Mouse (Mus musculus) heart, embryonic 14.5 days (tissue): ENCODE data around the gene Nppc. TPM values are rescaled to one million over a fixed set of nuclear protein-coding genes. Genes with fewer than 3 reads are reported as not detected.

ENCODE experiments used
- ATAC-seq: fragments of 200-750 bp; cut with Nextera tagmentation; 2 replicates; pipeline ENCODE4 v1.8.0; 2017; ENCODE audit warnings: low read depth, moderate TSS enrichment; ENCODE audit not compliant: insufficient number of reproducible peaks, insufficient read depth, low FRiP score
- H3K27ac ChIP-seq, 2 experiments: fragments of 200-500 bp in 1 of 2; fragments of 300-500 bp in 1 of 2; sonication (generic) in 1 of 2; replicated peaks in 1 of 2; 2 replicates each; pipeline ENCODE4 v1.5.1; 2012 to 2014; ENCODE audit warnings: low read depth in 2 of 2, low read length in 2 of 2, control low read depth in 1 of 2, mild to moderate bottlenecking in 1 of 2, mixed read lengths in 1 of 2; ENCODE audit not compliant: control insufficient read depth in 1 of 2, insufficient read depth in 1 of 2
- H3K27me3 ChIP-seq: fragments of 300-500 bp; sonication (generic); 2 replicates; pipeline ENCODE4 v1.6.1; 2014; ENCODE audit warnings: mild to moderate bottlenecking, low read length, control low read depth; ENCODE audit not compliant: control insufficient read depth, insufficient read depth
- H3K36me3 ChIP-seq: fragments of 300-500 bp; sonication (generic); 2 replicates; pipeline ENCODE4 v1.6.1; 2014; ENCODE audit warnings: mild to moderate bottlenecking, control low read depth, low read length, mixed read lengths; ENCODE audit not compliant: control insufficient read depth, insufficient read depth
- H3K4me1 ChIP-seq, 2 experiments: fragments of 200-500 bp in 1 of 2; fragments of 300-500 bp in 1 of 2; sonication (generic) in 1 of 2; 2 replicates each; pipeline ENCODE4 v1.6.1; 2012 to 2014; ENCODE audit warnings: low read length in 2 of 2, control low read depth in 1 of 2, mixed read lengths in 1 of 2; ENCODE audit not compliant: control insufficient read depth in 2 of 2, insufficient read depth in 2 of 2
- H3K4me2 ChIP-seq: fragments of 300-500 bp; sonication (generic); 2 replicates; pipeline ENCODE4 v1.6.1; 2014; ENCODE audit warnings: mild to moderate bottlenecking, low read length
- H3K4me3 ChIP-seq, 2 experiments: fragments of 200-500 bp in 1 of 2; fragments of 300-500 bp in 1 of 2; sonication (generic) in 1 of 2; 2 replicates each; pipeline ENCODE4 v1.5.1; 2012 to 2014; ENCODE audit warnings: low read length in 2 of 2, mild to moderate bottlenecking in 2 of 2, control low read depth in 1 of 2, low read depth in 1 of 2, moderate library complexity in 1 of 2; ENCODE audit not compliant: control insufficient read depth in 1 of 2, insufficient read depth in 1 of 2
- H3K9ac ChIP-seq: fragments of 300-500 bp; sonication (generic); 2 replicates; pipeline ENCODE4 v1.6.1; 2014; ENCODE audit warnings: mild to moderate bottlenecking, low read length
- H3K9me3 ChIP-seq: fragments of 300-500 bp; sonication (generic); 2 replicates; pipeline ENCODE4 v1.6.1; 2016; ENCODE audit warnings: low read length, control low read depth; ENCODE audit not compliant: control insufficient read depth
- WGBS: fragments of 180-500 bp; shearing (Covaris S2); extraction: QIAGEN DNeasy Blood & Tissue Kit; methylation state at CpG from one replicate; pipeline ENCODE4 v1.1.7; 2014; 5-methylcytosine and 5-hydroxymethylcytosine counted together
- polyA plus RNA-seq: library from polyadenylated mRNA; unstranded; fragments of >200 nt; fragmentation: Nextera tagmentation; extraction: Ambion mirVana; gene quantifications from 2 replicates; pipeline ENCODE4 v1.2.1, GENCODE M21; 2014

Nppc gene
- polyA plus RNA-seq, 1 experiment from 2014 or later, result 0.32 TPM

DNA sequence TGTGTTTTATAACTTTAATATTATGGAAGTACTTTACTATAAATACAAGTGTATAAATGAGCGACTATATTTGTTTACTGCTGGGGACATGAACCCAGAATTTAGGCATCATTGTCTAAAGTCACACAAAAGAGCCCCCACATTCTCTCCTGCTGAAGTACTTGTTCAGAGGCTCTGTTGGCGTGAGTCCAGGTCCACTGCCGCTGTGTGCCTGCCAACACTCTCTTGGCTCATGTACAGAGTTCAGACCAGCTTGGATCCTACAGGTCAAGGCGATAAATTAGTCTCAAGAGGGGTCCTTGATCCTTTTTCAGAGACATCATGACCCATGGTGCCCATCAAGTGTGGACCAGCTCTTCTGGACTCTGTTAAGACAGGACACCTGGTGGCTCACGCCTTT lies 13.3 kb downstream of the Nppc start:
- Histone ChIP-seq H3K9ac (no peak overlapping the region), H3K4me2 (no peak overlapping the region), H3K9me3 (peaks cover 4% of the 10 kb centered on the region; the same call in 1 of the 2 replicates), H3K4me1 (no peaks in the 10 kb centered on the region), H3K36me3 (no peaks in the 10 kb centered on the region), H3K4me3 (no peak overlapping the region), H3K27me3 (peaks cover 14% of the 10 kb centered on the region; the same call in 1 of the 2 replicates), H3K27ac (no peak overlapping the region)
- no peak for ATAC-seq
- 59% methylated on average over 5 of the region's 5 CpGs for WGBS

DNA sequence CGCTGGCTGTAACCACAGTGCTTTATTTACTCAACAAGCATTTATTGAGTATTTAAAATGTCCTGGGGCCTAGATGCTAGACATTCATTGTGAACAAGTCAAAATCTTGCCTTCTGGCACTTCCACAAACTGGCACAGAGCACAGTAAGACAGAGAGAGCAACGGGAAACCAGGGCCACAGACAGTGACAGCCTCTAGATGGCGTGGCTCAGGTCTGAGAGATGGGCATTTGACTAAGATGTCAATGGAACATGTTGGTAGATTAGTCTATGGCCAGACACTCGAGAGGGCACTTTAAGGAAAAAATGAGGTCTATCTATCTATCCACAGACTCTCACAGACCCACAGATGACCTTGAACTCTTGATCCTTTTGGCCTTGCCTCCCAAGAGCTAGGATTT lies 17.7 kb downstream of the Nppc start:
- no peaks in the 10 kb centered on the region for H3K27me3 ChIP-seq
- ATAC-seq, result no peak
- no peak overlapping the region for H3K27ac ChIP-seq
- H3K4me2 ChIP-seq, result no peak overlapping the region
- peaks cover 4% of the 10 kb centered on the region; the same call in 1 of the 2 replicates for H3K9me3 ChIP-seq
- H3K36me3 ChIP-seq, result no peaks in the 10 kb centered on the region
- H3K9ac ChIP-seq, result no peak overlapping the region
- 61% methylated on average over 4 of the region's 4 CpGs for WGBS
- H3K4me1 ChIP-seq, result no peaks in the 10 kb centered on the region
- no peak overlapping the region for H3K4me3 ChIP-seq

DNA sequence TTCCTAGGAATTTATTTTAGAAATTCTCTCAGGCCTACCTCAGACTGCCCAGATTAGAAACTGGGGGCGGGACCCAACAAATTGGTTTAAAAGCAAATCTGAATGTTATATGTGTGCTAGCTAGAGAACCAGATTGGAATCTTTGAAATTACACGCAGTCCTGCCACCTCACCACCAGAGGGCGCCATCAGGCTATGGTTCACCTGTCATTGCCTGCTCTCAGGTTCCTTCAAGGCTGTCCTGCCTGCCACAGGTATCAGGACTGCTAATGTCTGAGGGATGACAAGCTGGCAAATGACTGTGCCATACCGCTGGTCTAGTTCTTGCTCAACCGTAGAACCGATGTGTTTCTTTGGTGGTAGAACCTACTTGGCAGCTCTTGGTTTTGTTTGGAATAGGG lies 20.1 kb downstream of the Nppc start:
- Histone ChIP-seq H3K4me1 (no peaks in the 10 kb centered on the region), H3K9me3 (no peaks in the 10 kb centered on the region), H3K4me3 (no peak overlapping the region), H3K27me3 (0 out of 2 replicates have a peak, but pooled peaks cover 4% of the 10 kb centered on the region), H3K36me3 (no peaks in the 10 kb centered on the region), H3K9ac (no peak overlapping the region), H3K27ac (no peak overlapping the region), H3K4me2 (no peak overlapping the region)
- no peak for ATAC-seq
- WGBS, result 22% methylated on average over 6 of the region's 6 CpGs

DNA sequence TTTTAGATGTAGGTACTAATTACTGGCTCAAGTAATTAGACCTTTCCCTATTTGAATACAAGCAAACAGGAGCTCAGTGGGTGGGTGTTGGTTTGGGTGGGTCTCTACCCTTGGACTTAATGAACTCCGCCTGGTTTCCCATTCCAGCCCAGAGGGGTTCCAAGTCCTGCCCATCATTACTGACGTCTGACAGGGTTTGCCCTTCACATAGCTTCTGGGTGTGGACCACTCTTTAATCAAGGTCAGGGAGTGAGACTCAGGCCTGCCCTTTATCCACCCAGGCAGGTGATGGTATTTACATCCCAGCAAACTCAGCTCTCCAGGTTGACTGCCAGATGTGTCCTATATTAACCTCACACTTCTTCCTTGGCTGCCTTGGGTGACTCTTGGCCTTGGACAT lies 22.9 kb downstream of the Nppc start:
- Histone ChIP-seq H3K9me3 (no peaks in the 10 kb centered on the region), H3K27ac (no peak overlapping the region), H3K4me1 (no peaks in the 10 kb centered on the region), H3K9ac (no peak overlapping the region), H3K27me3 (0 out of 2 replicates have a peak, but pooled peaks cover 4% of the 10 kb centered on the region), H3K4me2 (no peak overlapping the region), H3K4me3 (no peak overlapping the region), H3K36me3 (no peaks in the 10 kb centered on the region)
- ATAC-seq, result no peak
- 37% methylated on average over 2 of the region's 2 CpGs for WGBS

DNA sequence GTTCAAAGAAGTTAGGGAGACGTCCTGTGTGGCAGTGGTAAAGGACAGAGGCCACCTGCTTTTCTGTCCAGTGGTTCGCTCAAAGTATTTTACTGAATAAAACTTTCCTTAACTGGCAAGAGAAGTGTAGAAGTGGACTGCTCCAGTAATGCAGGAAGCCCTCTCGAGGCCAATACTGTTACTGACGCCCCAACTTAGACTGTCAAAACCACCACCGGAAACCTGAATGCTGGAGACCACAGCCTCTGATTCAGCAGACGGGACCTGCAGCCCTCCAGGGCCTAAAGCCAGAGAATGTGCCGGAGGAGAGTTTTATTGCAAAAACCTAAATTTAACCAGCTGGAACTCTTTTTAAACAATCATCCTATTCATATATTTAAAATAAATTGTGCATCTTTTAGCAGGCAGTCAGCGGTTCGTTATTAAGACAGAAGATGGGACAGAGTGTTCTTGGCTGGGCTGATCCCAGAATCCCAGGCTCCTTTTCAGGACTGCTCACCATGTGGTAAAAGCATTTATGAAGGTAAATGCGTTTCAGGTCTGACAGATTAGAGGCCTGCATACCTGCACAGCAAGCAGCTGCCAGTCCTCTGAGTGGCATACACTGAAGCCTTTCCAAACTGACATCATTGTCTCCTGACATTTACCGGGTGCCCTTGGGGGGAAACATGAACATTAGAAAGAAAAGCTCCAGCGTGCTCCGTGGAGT lies 27.1 kb downstream of the Nppc start:
- no peaks in the 10 kb centered on the region for H3K9me3 ChIP-seq
- ATAC-seq, result no peak
- H3K9ac ChIP-seq, result no peak overlapping the region
- H3K4me2 ChIP-seq, result no peak overlapping the region
- H3K4me1 ChIP-seq, result no peaks in the 10 kb centered on the region
- no peaks in the 10 kb centered on the region for H3K36me3 ChIP-seq
- 0 out of 2 replicates have a peak, but pooled peaks cover 4% of the 10 kb centered on the region for H3K27me3 ChIP-seq
- H3K4me3 ChIP-seq, result no peak overlapping the region
- 70% methylated on average over 13 of the region's 13 CpGs for WGBS
- no peak overlapping the region for H3K27ac ChIP-seq

DNA sequence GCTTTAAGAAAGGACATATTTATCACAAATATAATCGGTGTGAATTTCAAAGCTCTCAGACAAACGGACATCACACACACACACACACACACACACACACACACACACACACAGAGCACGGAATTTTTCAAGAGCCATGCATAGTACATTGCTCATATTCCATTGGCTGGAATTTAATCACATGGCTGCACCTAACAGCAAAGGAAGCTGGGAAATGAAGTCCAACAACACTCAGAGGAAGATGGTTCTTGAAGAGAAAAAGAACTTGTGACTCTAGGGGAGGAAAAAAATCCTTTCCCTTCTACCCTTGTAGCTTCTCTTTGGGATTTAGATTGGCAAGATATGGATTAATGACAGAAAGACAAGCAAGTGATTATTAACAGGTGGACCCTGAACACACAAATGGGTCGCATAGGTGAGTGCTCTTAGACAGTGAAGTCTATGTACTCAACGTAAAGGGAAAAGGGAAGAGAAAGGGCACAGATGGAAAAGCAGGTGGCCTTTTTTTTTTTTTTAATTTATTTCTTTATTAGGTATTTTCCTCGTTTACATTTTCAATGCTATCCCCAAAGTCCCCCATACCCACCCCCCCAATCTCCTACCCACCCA lies 35.5 kb downstream of the Nppc start:
- Histone ChIP-seq H3K9ac (no peak overlapping the region), H3K27ac (no peak overlapping the region)
- no peak for ATAC-seq

DNA sequence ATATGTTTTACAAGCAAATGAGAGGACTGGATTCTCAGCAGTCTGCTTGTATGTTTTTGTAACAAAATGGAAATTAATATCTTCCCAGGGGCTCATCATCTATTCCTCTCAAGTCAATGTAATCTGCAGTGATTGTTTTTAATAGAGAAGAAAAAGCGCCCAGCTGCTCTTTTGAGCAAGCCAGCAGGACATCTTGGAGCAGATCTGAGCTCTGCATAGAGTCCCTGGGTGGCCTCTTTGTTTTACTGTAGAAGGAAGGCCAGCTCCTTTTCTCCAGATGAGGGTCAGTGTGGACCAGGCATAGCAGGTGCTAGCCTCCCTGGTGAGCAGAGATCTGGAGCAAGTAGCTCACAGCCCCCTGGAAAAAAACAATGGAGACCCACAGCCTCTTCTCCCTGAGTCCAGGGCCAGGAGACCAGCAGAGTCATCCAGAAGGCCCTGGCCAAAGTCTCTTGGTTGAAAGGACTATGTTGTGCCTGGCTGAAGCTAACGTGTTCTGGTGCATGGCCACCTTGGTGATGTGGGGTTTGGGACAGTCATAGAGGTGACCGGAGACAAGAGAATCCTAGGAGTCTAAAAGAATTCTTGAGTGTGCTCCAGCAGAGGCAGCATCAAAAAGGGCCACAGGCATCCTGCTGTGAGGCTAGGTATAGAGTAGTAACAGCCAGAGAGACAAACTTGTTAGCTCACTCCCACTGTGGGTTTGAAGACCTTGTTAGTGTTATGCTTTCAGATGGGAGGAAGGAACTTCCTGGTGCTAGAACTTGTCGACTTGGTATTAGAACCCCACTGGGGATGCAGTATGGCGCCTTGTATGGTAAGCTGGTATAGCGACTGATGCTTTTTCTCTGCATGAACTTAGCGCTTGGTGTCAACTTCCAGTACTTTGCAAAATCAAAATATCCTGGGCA lies 36.3 kb downstream of the Nppc start:
- WGBS, result 60% methylated on average over 7 of the region's 7 CpGs
- no peak overlapping the region for H3K4me3 ChIP-seq

More for the DNA sequence above, 35.5 kb downstream of the Nppc start:
- Histone ChIP-seq H3K4me3 (no peak overlapping the region), H3K4me1 (no peaks in the 10 kb centered on the region), H3K4me2 (peak overlapping the region; percentile 48), H3K9me3 (no peaks in the 10 kb centered on the region), H3K27me3 (no peaks in the 10 kb centered on the region), H3K36me3 (no peaks in the 10 kb centered on the region)
- 44% methylated on average over 6 of the region's 6 CpGs for WGBS

More for the DNA sequence above, 36.3 kb downstream of the Nppc start:
- Histone ChIP-seq H3K4me2 (peak overlapping the region; percentile 48), H3K27me3 (no peaks in the 10 kb centered on the region), H3K4me1 (no peaks in the 10 kb centered on the region), H3K9me3 (no peaks in the 10 kb centered on the region), H3K9ac (no peak overlapping the region), H3K27ac (no peak overlapping the region), H3K36me3 (no peaks in the 10 kb centered on the region)
- ATAC-seq, result no peak
